Mouse (Mus musculus) T-helper 1 cell (primary cell): ENCODE measurements around the gene Cd80.
"Not testable (repeated sequence)": the region's sequence is repeated elsewhere in the genome, so short reads cannot be mapped to it uniquely, and the experiment has no call there.

Source experiments
- in situ Hi-C: fragments of 300-600 bp; cut with MboI, MseI; formaldehyde crosslinking; loops from one replicate; pipeline ENCODE4 v1.15.1; 2025; ENCODE audit warnings: high pct_unique_total_duplicates

The Cd80 gene

DNA sequence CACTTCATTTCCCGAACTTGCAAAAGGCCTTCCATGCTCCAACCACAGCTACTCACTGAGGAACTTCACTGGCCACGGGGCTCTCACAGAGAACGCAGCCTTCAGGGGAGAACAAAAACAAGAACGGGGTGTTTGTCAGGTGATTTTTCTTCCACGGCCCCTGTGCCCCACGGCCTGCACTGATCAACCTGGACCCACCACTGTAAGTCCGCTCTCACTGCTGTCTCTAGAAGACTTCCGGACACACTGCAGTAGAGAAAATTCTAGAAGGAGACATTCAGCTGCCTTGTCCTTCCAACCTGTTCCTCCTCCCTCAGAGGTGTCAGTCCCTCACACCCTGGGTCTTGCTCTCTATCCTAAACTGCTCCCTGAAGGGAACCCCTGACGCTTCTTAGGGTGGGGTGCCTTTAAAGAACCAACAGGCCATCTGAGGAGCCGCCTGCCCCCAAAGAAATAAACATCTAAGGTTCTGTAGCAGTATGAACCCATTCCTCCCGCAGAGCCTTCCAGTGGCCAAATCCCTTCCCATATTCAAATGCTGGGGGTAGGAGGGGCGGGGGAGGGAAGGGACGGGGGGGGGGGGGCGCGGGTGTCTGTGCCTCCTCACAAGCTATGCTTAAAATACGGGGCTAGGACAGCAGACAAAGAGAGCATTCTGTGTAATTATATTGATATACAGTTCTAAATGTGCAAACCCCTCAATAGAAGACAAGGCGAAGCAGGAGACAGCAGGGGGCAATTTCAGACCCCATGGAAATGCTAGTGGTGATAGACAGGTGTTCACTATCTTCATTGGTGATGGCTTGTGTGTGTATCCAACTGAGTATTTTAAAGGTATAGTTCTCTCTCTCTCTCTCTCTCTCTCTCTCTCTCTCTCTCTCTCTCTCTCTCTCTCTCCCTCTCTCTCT, at the start of gene Cd80:
Cd80 (plus strand) TSS at position 51 of the 908 bp plus-strand sequence.
- in situ Hi-C loops = no loop called here

DNA sequence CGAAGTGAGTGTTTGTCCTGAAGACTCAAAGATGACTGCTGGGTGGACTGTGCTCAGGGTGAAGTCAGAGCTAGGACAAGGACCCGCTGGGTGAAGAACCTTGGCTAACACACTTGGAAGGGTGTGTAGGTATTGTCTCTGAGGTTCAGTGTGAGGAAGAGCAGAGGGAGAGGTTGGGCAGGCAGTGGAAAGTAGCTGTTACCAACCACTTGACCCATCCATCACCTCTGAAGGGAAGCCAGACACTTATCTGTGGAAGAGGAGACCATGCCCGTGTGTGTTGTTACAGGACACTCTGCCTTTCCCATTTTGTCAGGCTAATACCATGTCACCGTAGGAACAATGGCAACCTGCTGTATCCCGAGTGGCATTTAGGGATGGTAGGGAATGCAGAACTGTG, 49.1 kb upstream of the Cd80 start:
- in situ Hi-C loops = no loop called here

DNA sequence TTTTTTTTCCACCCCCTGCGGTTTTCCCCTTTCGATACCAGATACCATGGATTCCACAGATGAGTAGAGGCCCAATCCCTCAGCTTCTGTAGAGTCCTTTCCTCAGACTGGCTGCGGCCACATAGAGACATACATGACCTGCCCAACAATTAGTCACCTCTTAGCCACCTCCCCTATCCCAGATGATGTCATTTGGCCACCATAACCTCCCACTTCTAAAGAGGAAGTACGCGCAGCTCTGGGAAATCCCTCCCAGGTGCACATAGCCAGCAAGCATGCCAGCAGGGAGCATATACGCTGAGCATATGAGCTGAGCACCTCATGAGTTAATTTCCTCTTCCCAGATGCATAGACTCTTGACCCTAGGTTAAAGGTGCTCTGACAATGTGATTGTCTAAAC, 48.7 kb upstream of the Cd80 start:
- in situ Hi-C loops = no loop called here

DNA sequence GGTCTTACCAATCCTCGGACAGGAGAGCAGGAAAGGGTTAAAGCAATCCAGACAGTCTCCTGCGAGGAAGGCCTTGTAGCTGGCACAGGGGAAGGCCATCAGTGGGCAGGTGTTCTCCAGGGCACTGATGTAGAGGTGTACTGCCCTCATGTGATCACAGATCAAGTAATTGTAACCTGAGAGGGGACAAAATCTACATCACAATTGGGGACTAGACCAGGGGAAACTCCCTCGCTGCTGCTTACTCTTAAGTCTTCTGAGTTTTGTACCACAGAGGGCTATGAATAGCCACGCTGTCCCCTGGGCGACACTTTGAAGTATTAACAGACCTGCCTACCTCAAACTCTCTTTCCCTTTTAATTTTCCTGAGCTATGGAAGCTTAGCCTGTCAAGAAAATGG, 47.8 kb upstream of the Cd80 start:
- in situ Hi-C loops = no loop called here

DNA sequence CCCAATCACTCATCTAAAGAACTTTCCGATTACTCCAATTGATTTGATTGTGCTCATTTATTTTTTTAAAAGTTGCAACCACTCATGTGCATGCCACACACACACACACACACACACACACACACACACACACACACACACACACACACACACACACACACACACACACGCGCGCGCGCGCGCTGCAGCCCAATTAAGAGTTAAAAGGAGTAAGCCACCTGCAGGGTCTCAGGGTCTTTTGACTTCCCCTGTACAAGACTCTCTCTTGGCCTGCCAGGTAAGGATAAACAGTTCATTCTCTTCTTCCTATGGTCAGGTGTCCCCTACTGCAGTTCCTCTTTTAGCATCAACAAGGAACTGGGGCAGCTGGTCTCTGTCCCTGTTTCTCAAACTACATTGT, 46.9 kb upstream of the Cd80 start:
- in situ Hi-C loops = no loop called here

DNA sequence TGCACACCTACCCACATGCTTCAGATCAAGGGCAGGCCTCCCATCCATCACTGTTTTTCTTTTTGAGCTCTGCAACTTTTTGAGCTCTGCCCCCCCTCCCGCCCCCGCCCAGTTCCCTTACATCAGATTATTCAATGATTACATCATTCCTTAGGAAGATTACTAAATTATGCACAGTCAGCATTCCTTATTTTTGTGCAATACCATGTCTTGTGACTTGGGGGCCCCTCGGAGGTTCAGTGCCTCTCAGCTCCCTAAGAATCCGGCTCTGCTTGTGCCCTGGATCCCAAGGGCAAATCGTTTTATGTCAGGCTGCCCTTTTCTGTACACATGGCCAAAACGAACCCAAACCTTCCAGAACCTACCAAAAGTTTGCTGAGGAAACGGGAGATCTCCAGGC, 40.4 kb upstream of the Cd80 start:
- in situ Hi-C loops = no loop called here

DNA sequence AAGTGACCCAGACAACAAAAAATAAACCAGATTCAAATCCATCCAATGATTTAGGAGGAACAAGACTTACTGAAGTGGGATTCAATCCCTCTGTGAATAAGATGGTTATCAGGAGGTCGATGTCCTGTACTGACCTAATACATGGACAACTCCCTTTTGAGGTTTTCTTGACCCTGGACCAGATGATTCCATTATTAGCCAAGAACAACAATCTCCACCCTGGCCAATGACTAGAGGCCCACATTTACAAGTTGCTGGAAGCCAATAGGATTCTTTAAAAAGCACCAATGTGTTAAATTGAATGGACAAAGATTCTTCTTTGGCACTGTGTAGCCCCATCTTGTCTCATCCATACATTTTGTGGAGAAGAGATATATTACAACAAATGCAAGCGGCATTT, 30.0 kb upstream of the Cd80 start:
- in situ Hi-C loops = no loop called here

DNA sequence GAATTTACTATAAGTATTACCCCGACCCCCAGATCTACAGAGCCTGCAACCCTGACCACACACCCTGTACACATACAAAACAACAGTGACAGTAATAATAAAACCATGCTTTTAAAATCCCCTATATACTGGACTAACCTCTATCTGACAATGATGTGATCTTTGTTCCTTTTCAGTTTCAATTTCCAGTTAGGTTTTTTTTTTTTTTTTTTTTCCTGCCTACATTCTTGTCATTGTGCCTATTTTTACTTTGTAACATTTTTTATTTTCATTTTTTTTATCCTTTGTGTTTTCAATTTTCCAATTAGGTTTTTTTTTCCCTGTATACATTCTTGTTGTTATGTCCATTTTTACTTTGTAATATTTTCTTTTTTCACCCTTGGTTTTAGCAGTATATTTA, 29.6 kb upstream of the Cd80 start:
- in situ Hi-C loops = no loop called here

DNA sequence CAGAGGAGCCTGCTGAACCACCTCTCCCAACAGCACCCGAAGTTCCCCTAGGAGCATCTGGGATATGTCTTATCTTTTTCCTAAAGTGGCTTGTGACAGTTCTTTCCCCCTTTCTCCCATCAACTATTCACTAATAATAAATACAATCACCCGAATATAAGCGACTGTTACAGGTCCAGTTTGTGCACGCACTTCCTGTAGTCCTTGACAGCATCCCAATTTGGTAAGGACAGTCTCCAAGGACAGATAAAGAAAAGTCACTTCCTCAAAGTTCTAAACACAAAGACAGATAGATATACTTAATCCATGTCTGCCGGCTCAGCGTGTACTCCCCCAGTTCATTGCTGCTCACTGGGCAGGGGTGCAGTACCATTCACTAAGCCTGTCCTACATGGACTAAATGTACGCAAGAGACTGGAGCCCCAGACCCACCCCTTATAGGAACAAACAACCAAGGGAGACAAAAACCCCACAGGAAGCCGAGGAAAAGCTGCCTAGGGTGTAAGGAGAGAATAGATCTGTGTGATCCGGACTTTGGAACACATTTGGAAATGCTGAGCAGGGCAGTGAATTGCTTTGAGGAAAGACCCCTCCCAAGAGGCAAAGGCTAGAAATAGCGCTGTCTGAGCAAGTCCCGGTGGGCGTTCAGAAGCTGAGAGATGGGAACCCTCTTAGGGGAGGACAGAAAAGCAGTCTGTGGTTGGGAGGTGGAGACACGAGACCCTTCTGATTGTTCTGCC, 23.7 kb upstream of the Cd80 start:
- in situ Hi-C loops = no loop called here

DNA sequence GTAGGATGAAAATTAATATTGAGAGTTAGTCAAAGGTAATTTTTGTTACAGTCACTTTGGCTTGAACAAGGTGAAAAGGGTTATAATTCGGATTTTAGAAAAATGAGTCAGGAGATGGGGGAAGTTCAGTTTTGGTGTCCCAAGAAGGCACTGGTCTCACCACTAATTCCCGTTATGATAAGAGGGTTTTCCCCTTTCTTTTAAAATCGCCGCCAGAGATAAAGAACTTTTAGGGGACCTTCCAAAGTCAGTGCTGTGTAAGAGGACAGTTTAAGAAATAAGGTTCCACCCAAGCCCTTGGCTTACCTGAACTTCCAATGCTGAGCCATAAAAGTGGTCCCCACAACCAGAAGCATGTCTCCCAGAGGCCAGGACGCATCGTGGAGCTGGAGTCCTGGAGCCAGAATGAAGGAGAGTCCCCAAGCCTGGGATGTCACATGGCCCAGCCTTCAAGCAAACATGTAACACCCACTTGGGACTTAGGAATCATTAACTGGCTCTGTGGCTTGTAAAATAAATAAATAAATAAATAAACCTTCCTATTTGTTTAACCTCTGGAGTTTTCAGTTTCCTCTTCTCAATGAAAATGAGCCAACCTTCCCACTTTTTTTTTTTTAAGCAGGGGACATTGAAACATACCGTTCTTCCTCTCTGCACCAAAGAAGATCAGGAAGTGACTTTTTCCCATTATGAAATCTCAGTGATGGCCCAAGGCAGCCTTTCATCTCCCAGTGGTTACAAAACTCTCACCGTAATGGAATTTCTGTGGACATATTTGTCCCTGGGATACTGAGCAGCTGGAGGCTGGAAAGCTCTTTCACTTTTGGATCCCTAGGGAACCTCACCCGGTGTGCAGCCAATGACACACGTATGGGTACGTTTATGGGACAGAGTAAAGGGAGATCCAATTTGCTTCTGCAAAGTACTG, 22.6 kb upstream of the Cd80 start, which contains the start of gene Pla1a:
Pla1a (minus strand) TSS at position 648 of the 928 bp plus-strand sequence.
- in situ Hi-C loops = no loop called here

DNA sequence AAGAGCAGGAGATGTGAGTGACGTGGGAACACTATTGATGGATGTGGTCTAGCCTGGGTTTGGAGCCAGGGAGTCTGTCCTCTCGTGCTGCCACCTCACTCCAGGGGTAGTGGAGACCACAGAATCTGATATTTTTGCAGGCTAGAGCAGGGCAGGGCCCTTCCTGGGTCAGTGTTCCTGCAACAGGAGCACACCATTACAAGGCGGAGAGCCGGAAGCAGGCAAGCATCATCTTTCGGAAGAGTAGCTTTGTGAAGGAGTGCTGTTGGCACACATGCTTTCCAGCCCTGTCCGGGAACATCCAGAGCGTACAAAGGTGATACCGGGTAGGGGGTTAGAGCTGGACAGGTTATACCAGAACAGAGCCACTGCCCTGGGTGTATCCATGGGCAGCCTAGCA, 21.8 kb upstream of the Cd80 start:
- in situ Hi-C loops = no loop called here

DNA sequence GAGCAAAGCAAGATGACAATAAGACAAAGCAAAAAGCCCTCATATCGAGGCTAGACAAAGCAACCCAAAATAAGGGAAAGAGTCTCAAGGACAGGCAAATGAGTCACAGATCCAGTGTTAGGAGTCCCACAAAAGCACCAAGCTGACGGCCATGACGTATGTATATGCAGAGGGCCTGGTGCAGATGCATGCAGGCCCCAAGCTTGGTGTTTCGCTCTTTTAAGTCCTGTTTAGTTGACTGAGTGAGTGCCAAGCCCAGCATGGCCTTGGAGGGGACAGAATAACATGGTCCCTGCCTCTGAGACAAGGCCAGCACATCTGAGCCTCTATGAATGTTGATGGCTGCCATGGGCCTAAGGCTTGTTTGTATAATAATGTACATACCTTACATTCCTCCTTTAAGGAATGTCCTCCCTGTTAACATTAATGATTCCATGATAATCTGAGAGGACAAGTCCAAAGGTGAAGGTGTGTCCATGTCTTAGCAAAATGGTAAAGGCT, 21.0 kb upstream of the Cd80 start:
- in situ Hi-C loops = no loop called here

DNA sequence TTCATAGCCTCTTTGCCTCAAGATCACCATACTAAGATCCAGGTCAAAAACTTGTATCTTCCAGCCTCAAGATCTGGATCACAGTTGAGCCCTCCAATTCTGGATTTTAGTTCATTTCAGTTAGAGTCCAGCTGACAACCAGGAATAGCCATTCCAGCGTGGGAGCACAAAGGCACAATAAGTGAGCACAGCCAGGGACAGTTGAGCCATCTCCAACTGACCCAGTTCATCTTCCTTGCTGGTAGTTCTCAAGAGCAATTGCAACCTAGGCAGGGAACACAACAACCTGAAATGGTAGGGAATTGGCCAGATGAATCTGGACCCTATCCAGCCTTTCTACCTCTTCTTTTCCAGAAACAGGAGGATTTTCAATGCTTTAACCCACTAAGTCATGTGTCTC, 16.2 kb upstream of the Cd80 start:
- in situ Hi-C loops = no loop called here

DNA sequence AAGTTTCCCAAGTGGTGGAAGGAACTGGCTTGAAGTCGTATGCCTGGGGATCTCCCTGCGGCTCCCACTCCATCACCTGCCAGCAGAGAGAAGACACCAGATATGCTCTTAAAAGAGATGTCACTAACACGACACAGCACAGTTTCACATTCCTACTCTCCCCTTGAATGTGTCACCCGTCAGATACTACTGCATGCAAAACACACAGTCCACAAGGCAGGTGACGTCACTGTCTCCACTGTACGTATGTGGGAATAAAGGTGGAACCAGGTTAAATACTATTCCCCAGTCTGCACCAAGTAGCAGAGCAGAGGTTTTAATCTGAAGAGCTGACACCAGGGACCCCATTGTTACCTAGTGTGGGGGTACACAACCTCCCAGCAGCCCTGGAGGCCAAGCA, 15.0 kb upstream of the Cd80 start:
- in situ Hi-C loops = no loop called here

DNA sequence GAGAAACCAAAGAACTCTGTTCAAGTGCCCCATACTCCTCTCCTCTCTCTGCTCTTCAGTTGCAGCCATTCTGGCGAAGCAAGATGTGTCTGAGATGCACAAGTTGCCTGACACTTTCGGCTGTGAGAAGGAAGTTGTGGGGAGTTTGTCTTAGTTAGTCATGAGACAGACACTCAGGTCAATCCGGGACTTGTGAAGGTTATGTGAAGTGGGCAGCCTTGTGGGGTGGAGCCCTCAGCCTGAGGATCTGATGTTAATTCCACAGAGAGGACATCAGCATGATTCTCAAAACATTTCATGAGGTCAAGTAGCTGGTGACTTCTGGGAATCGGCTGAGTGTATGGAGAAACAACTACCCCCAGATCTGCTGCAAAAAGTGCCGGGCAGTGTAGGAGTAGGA, 13.8 kb upstream of the Cd80 start:
- in situ Hi-C loops = no loop called here

DNA sequence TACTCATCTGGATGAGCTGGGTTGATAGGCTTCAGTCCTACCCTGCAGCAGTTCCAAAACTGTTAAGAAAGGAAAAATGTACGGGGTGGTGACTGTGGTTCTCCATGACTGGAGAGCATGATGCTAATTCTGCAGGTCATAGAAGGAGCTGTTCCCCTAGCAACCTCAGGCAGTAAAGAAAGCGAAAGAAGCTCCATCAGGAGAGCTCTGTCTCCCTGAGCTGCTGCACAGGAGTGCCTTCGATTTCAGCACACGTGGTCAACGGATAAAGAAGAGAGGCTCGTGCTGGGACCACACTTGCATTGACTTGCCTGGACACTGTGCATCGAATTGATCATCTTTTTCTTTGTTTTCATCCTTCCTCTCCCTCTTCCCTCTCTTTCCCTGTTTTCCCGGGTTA, 13.1 kb upstream of the Cd80 start:
- in situ Hi-C loops = no loop called here

DNA sequence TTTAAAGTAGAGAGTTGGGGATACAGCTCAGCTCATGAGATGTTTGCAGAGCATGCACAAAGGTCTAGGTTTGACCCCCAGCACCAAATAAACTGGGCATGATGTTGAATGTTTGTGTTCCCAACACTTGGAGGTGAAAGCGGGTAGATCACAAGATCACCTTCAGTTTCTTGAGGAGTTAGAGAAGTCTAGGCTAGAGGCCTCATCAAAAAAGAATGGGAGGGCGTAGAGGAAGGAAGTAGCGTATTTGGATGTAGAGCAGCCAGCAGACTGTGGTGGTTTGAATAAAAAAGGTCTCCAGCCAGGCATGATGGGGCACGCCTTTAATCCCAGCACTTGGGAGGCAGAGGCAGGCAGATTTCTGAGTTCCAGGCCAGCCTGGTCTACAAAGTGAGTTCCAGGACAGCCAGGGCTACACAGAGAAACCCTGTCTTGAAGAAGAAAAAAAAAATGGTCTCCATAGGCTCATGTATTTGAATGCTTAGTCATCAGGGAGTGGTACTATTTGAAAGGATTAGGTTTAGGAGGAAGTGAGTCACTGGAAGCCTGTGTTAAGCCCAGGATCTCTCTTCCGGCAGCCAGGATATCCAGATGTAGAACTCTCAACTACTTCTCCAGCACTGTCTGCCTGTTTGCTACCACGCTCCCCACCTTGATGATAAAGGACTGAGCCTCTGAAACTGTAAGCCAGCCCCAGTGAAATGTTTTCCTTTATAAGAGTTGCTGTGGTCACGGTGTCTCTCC, 11.5 kb upstream of the Cd80 start:
- in situ Hi-C loops = no loop called here

DNA sequence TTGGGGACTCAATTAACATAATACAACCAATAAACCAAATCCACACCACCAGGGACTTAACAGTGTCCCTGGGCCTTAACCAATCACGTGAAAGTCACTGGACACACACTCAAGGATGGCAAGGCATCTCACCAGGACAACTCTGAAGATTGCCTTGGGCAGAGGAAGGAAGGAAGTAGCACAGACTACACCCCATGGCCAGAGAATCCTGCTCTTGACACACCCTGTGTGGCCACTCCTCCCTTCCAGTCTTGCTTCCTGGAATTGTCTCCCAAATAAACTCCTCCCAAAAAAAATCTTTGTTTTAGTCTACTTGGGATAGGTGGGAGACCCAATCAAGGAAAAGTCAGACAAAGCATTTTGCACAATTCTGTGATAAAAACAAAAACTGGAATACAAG, 10.3 kb upstream of the Cd80 start:
- in situ Hi-C loops = no loop called here

DNA sequence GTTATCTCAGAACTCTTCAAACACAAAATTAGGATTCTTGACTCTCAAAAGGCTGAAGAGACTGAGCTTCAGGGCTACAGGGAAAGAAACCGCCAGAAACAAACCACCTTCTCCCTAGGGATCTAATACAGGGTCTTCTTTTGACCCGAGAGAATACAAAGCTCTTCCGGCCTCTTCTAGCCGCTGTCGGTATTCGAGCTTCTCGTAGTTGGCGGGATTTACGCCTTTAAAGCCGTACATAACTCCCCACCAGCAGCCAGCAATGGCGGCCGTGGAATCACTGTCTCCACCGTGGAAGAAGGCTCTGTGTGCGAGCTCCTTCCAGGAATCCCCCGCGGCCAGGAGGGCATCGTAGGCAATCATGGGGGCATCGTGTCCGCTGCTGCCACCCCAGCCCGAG, 9.8 kb upstream of the Cd80 start:
- in situ Hi-C loops = no loop called here

DNA sequence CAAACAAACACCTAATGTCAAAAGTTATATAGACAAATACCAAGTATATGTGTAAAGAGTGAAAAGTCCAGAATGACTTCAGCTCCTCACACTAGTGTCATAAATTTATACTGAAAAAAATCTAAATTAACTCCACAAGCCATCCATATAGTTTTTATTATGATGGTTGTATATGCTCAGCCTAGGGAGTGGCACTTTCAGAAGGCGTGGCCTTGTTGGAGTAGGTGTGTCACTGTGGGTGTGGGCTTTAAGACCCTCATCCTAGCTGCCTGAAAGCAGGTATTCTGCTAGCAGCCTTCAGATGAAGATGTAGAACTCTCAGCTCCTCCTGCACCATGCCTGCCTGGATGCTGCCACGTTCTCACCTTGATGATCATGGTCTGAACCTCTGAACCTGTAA, 9.2 kb upstream of the Cd80 start:
- in situ Hi-C loops = not testable (repeated sequence)

DNA sequence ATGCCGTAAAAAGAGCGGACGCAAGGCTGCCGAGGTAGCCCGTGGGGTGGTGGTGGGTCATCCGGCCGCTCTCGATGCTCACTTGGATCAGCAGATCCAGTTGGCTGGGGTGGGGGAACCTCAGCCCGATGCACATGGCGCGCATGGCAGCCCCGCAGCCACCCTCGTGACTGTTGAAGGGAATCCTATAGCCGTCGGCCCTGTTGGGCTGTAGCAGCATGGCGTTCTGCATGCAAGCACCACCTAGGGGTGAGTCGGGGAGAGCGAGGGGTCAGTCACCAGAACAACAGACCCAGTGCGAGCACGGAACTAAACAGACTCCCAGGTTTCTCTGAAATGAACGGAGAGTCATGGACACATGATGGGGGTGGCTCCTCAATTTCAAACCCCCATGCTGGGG, 8.0 kb upstream of the Cd80 start:
- in situ Hi-C loops = no loop called here
